ENCODE assay signal across 22 mouse cellular contexts in the genomic region with DNA sequence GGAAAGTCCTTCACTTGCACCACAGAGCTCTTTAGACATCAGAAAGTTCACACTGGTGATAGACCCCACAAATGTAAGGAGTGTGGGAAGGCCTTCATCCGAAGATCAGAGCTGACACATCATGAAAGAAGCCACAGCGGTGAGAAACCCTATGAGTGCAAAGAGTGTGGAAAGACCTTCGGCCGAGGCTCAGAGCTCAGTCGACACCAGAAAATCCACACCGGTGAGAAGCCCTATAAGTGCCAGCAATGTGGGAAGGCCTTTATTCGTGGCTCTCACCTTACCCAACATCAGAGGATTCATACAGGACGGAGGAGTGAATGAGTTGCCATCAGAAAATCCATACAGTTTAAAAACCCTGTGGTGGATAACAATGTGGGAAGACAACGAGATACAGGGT.
"Had no signal": no experiment of that assay in that cellular context is flagged by ENCODE, and none has a peak within 500 bp of the region (broad histone marks: within the 10 kb centered on the region; RNA-seq: fewer than 3 reads in every experiment).

No protein-coding gene starts in this region.

- H3K4me3 ChIP-seq: heart, embryonic 12.5 days; hindbrain, embryonic 13.5 days; hindbrain, embryonic 15.5 days; kidney, embryonic 15.5 days; limb, embryonic 10.5 days; limb, embryonic 12.5 days; liver, embryonic 13.5 days; liver, embryonic 15.5 days had no signal

- ATAC-seq: hindbrain, postnatal 0 days; intestine, embryonic 16.5 days had no signal

- H3K27ac ChIP-seq: hindbrain, embryonic 13.5 days; hindbrain, embryonic 15.5 days; hindbrain, postnatal 0 days; kidney, embryonic 15.5 days; kidney, postnatal 0 days; limb, embryonic 10.5 days; limb, embryonic 12.5 days; liver, embryonic 13.5 days; liver, embryonic 15.5 days had no signal

- H3K4me1 ChIP-seq: heart, embryonic 12.5 days; hindbrain, embryonic 13.5 days; hindbrain, embryonic 15.5 days; kidney, embryonic 15.5 days; liver, embryonic 13.5 days had no signal

- H3K9me3 ChIP-seq: heart, embryonic 12.5 days; hindbrain, embryonic 13.5 days; hindbrain, embryonic 15.5 days; kidney, embryonic 15.5 days; limb, embryonic 10.5 days; limb, embryonic 12.5 days; liver, embryonic 13.5 days; liver, embryonic 15.5 days had no signal

- H3K9ac ChIP-seq: heart, embryonic 12.5 days; hindbrain, embryonic 13.5 days; hindbrain, embryonic 15.5 days; kidney, embryonic 15.5 days; limb, embryonic 12.5 days; liver, embryonic 13.5 days; liver, embryonic 15.5 days had no signal

- H3K27me3 ChIP-seq: heart, embryonic 12.5 days; hindbrain, embryonic 13.5 days; hindbrain, embryonic 15.5 days; kidney, embryonic 15.5 days; limb, embryonic 12.5 days; liver, embryonic 13.5 days; liver, embryonic 15.5 days had no signal

- DNase-seq: gastrocnemius, postnatal 14 days; gastrocnemius, postnatal 36 days; heart, adult 18-20 months; kidney, adult 11 months; kidney, adult 2 months; kidney, adult 9 months; kidney, postnatal 14 days; kidney, postnatal 36 days; layer of hippocampus, adult 9-11 months; layer of hippocampus, postnatal 36 days; liver; liver, embryonic 13.5 days had no signal
